Mouse (Mus musculus): ENCODE measurements at regions not wholly inside any gene's neighbourhood (a gene's known extent, or its start where the extent isn't known, plus 50 kb on each side); places are given as distances from the start of the nearest gene placed in this dataset.
"Not testable (repeated sequence)": the region's sequence is repeated elsewhere in the genome, so short reads cannot be mapped to it uniquely, and the experiment has no call there.

- WGBS = 63% methylated on average over 3 of the region's 3 CpGs
- not testable (repeated sequence) for ATAC-seq (ENCODE audit: low read depth)
Observed at GRCm38 (mm10) chr15:4313698-4314097, 61.6 kb upstream of the Plcxd3 start.

DNA sequence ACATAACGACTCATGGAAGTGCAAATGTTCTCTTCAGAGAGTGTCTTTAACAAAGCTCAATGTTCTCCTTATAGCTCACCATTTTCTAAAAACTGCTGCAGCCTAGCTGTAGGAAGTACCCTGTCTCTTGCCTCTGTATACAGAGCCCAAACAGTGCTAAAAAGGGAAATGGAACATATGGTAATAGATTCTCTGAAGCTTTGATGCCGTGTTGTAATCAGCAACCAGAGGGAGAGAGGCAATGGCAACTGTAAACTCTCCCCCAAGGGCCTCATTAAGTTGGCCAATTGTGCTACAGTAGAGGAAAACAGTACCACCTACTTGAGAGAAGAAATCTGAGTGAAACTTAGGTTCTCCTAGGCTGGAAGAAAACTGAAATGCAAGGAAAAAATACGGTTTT, 59.4 kb upstream of the Plcxd3 start:
- H3K27ac ChIP-seq (ENCODE audit: low read length) = no peak overlapping the region
- H3K4me3 ChIP-seq (ENCODE audit: low read length) = no peak overlapping the region
- 50% methylated on average over 3 of the region's 3 CpGs for WGBS
- H3K9ac ChIP-seq (ENCODE audit: low read length) = no peak overlapping the region
- H3K4me2 ChIP-seq (ENCODE audit: low read depth, low read length) = no peak overlapping the region
- no peaks in the 10 kb centered on the region for H3K4me1 ChIP-seq (replicated peaks; ENCODE audit: control insufficient read depth, insufficient read depth, low read length)
- no peak for ATAC-seq (ENCODE audit: low read depth)
- H3K36me3 ChIP-seq (ENCODE audit: control insufficient read depth, insufficient read depth, low read length) = no peaks in the 10 kb centered on the region
- H3K27me3 ChIP-seq (ENCODE audit: control insufficient read depth, insufficient read depth, low read depth, low read length) = no peaks in the 10 kb centered on the region
- H3K9me3 ChIP-seq (ENCODE audit: control insufficient read depth, low read length) = no peaks in the 10 kb centered on the region

More at GRCm38 (mm10) chr15:4313698-4314097, 61.6 kb upstream of the Plcxd3 start:
- H3K4me3 ChIP-seq (ENCODE audit: low read length); H3K27me3 ChIP-seq (ENCODE audit: control insufficient read depth, insufficient read depth, low read depth, low read length); H3K4me1 ChIP-seq (replicated peaks; ENCODE audit: control insufficient read depth, insufficient read depth, low read length); H3K4me2 ChIP-seq (ENCODE audit: low read depth, low read length); H3K36me3 ChIP-seq (ENCODE audit: control insufficient read depth, insufficient read depth, low read length); H3K9me3 ChIP-seq (ENCODE audit: control insufficient read depth, low read length); H3K9ac ChIP-seq (ENCODE audit: low read length); H3K27ac ChIP-seq (ENCODE audit: low read length): not testable (repeated sequence)
